Mouse (Mus musculus) hindbrain, embryonic 12.5 days (tissue): ENCODE results near the gene Opn3. TPM values are rescaled to one million over a fixed set of nuclear protein-coding genes. Genes with fewer than 3 reads are reported as not detected.

Source experiments
- ATAC-seq: fragments of 200-750 bp; cut with Nextera tagmentation; 2 replicates; pipeline ENCODE4 v1.8.0; 2017; ENCODE audit warnings: moderate TSS enrichment; ENCODE audit not compliant: low FRiP score
- H3K27ac ChIP-seq: fragments of 300-500 bp; sonication (generic); 2 replicates; pipeline ENCODE4 v1.5.1; 2016; ENCODE audit warnings: mild to moderate bottlenecking
- H3K27me3 ChIP-seq: fragments of 300-500 bp; sonication (generic); 2 replicates; pipeline ENCODE4 v1.6.1; 2016; ENCODE audit warnings: mild to moderate bottlenecking
- H3K36me3 ChIP-seq: fragments of 300-500 bp; sonication (generic); 2 replicates; pipeline ENCODE4 v1.6.1; 2016; ENCODE audit warnings: mild to moderate bottlenecking
- H3K4me1 ChIP-seq: fragments of 300-500 bp; sonication (generic); 2 replicates; pipeline ENCODE4 v1.6.1; 2016
- H3K4me2 ChIP-seq: fragments of 300-500 bp; sonication (generic); replicated peaks from 2 replicates; pipeline ENCODE4 v1.6.1; 2016; ENCODE audit warnings: mild to moderate bottlenecking
- H3K4me3 ChIP-seq: fragments of 300-500 bp; sonication (generic); 2 replicates; pipeline ENCODE4 v1.5.1; 2016; ENCODE audit warnings: mild to moderate bottlenecking
- H3K9ac ChIP-seq: fragments of 300-500 bp; sonication (generic); 2 replicates; pipeline ENCODE4 v1.6.1; 2016; ENCODE audit warnings: mild to moderate bottlenecking, moderate library complexity
- H3K9me3 ChIP-seq: fragments of 300-500 bp; sonication (generic); replicated peaks from 2 replicates; pipeline ENCODE4 v1.6.1; 2016; ENCODE audit warnings: mild to moderate bottlenecking
- WGBS: fragments of 180-500 bp; shearing (Covaris S2); methylation state at CpG from one replicate; pipeline ENCODE4 v1.1.7; 2016; 5-methylcytosine and 5-hydroxymethylcytosine counted together
- polyA plus RNA-seq: library from polyadenylated mRNA; unstranded; fragments of >200 nt; fragmentation: Nextera tagmentation; extraction: Ambion mirVana; gene quantifications from 2 replicates; pipeline ENCODE4 v1.2.1, GENCODE M21; 2016

The Opn3 gene
- polyA plus RNA-seq, 1 experiment from 2014 or later = 10.3 TPM

DNA sequence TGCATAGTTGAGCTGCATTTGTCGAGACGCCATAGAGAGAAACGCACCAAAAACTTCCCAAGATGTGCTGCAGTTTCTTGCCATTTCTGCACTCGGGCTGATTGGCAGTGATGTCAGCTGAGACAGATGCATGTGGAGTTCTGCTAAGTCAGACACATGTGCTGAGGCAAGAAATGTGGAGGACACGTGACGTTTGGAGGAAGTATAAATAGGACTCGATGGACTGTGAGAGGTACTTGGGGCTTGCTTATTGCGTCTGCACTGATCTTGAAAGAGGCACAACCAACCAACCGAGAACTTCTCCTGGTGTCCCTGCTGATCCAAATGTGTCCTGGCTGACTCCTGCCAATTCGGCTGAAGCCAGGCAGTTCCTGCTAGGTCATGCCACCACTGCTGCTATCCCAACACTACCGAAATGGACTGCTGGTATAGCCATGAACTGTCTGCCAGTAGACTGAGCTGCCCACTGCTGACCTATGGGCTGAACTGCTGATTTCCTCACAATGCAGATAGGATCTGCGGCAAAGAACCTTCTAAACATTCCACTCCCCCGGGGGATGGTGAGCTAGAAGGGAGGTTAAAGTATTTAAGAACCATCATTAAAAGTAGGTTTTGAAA lies 72.7 kb downstream of the Opn3 start, which contains the start of gene Kmo:
Kmo (plus strand) TSS at position 568 of the 618 bp plus-strand sequence.
- Histone ChIP-seq H3K4me2 (no peak within 1 kb of the TSS), H3K4me3 (no peak within 1 kb of the TSS), H3K27ac (no peak within 1 kb of the TSS), H3K36me3 (peaks cover 26% of the 10 kb centered on the region), H3K4me1 (peaks cover 13% of the 10 kb centered on the region), H3K9me3 (no peaks in the 10 kb centered on the region), H3K27me3 (no peaks in the 10 kb centered on the region), H3K9ac (no peak within 1 kb of the TSS)
- WGBS = 91% methylated on average over 13 of the region's 13 CpGs
- no peak for ATAC-seq

DNA sequence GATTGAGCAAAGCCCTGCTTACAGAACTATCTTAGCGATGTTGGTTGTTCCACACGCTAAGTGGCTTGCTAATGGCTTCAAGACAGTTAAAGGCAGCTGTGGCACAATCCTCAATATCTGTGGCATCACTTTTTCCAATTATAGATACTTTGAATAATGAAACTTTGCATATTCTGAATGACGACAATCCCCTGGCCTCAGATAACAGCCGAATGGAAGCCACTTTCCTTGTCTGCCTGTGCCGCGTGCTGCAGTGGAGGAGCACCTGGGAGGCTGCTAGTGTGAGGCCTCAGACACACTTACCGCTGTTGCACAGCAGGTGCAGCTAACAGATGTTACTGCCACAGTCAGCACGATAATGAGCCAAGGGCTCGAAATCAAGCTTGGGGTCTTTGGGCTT lies 77.6 kb downstream of the Opn3 start:
- WGBS = 93% methylated on average over 9 of the region's 9 CpGs

More for the DNA sequence above, 77.6 kb downstream of the Opn3 start:
- no peak for ATAC-seq
- H3K4me2 ChIP-seq = no peak overlapping the region
- no peaks in the 10 kb centered on the region for H3K4me1 ChIP-seq
- no peak overlapping the region for H3K27ac ChIP-seq
- H3K4me3 ChIP-seq = no peak overlapping the region
- no peaks in the 10 kb centered on the region for H3K27me3 ChIP-seq
- no peak overlapping the region for H3K9ac ChIP-seq
- peaks cover 55% of the 10 kb centered on the region for H3K36me3 ChIP-seq
- no peaks in the 10 kb centered on the region for H3K9me3 ChIP-seq

Other genes with a start within 250 kb of the Opn3 start
- 10.6 and 13.0 TPM in 2 replicates for gene Rgs7, start 200.3 kb downstream of the Opn3 start, polyA plus RNA-seq
- gene Kmo, start 72.4 kb downstream of the Opn3 start, polyA plus RNA-seq = 0.09 TPM in 1 of 2 replicates, not detected in the other
- gene Fh1, start 67.1 kb downstream of the Opn3 start, polyA plus RNA-seq = 69.5 and 81.7 TPM in 2 replicates
- 5.9 and 6.0 TPM in 2 replicates for gene Chml, start 125 bp upstream of the Opn3 start, polyA plus RNA-seq
- gene Wdr64, start 5.8 kb upstream of the Opn3 start, polyA plus RNA-seq = not detected in 2 replicates
- 52.8 and 54.5 TPM in 2 replicates for gene Exo1, start 187.8 kb upstream of the Opn3 start, polyA plus RNA-seq
- not detected in 2 replicates for gene Gm38100, start 227.6 kb upstream of the Opn3 start, polyA plus RNA-seq